Mouse (Mus musculus): ENCODE data around the gene Smg5. TPM values are rescaled to one million over a fixed set of nuclear protein-coding genes. Genes with fewer than 3 reads are reported as not detected.

The Smg5 gene
- total RNA-seq, 4 experiments from 2014 or later, result 48.2 to 66.6 (median 55.9) TPM

GRCm38 (mm10) chr3:88395742-88396141 is 59.7 kb downstream of the Smg5 start:
- no peak for DNase-seq

GRCm38 (mm10) chr3:88398666-88399065 is 62.6 kb downstream of the Smg5 start:
- DNase-seq, result no peak

- no peak for DNase-seq
Observed at GRCm38 (mm10) chr3:88403522-88404230, 67.6 kb downstream of the Smg5 start.

GRCm38 (mm10) chr3:88407090-88407489 is 71.0 kb downstream of the Smg5 start:
- peak; percentile 61 for DNase-seq

GRCm38 (mm10) chr3:88407529-88407928 is 71.5 kb downstream of the Smg5 start:
- DNase-seq, result no peak

- no peak for DNase-seq
Observed at GRCm38 (mm10) chr3:88408953-88409352, 72.9 kb downstream of the Smg5 start.

- DNase-seq, result peak; percentile 92
Observed at GRCm38 (mm10) chr3:88409741-88410644, 73.9 kb downstream of the Smg5 start, which contains the start of gene Pmf1. Gene Pmf1, minus strand, starts transcription at chr3:88410331.

GRCm38 (mm10) chr3:88410645-88411031 is 74.6 kb downstream of the Smg5 start:
- DNase-seq, result no peak

- DNase-seq, result peak; percentile 66
Observed at GRCm38 (mm10) chr3:88411681-88412080, 75.6 kb downstream of the Smg5 start.

Other genes starting within 250 kb of the Smg5 start
- 100 to 1,000 TPM in 1 of 4 experiments, 10 to 100 TPM in 3; 82.0 to 111 (median 89.0) TPM for gene Mef2d, start 193.9 kb upstream of the Smg5 start, total RNA-seq (2022)
- 10 to 100 TPM; 12.0 to 27.5 (median 17.3) TPM for gene Rhbg, start 81.6 kb upstream of the Smg5 start, total RNA-seq (2022)
- 1 to 10 TPM; 1.3 to 3.1 (median 2.3) TPM for gene Gm38392, start 49.0 kb upstream of the Smg5 start, total RNA-seq (2022)
- gene Tsacc, start 39.3 kb upstream of the Smg5 start, total RNA-seq (2022), result 1 to 10 TPM; 6.2 to 9.3 (median 8.2) TPM
- gene Cct3, start 39.1 kb upstream of the Smg5 start, total RNA-seq (2022), result 100 to 1,000 TPM; 250 to 360 (median 279) TPM
- gene Glmp, start 11.2 kb upstream of the Smg5 start, total RNA-seq (2022), result 100 to 1,000 TPM; 233 to 293 (median 254) TPM
- gene Tmem79, start 112 bp upstream of the Smg5 start, total RNA-seq (2022), result 1 to 10 TPM; 4.4 to 7.1 (median 5.9) TPM
- 1 to 10 TPM; 4.1 to 6.9 (median 5.4) TPM for gene Paqr6, start 28.3 kb downstream of the Smg5 start, total RNA-seq (2022)
- gene Bglap3, start 36.5 kb downstream of the Smg5 start, total RNA-seq (2022), result 1 to 10 TPM in 2 of 4 experiments, under 1 TPM in 1, not detected in 1; 0.89 to 1.9 (median 1.3) TPM
- 1 to 10 TPM in 1 of 4 experiments, not detected in 3; 2.1 TPM for gene Bglap2, start 42.4 kb downstream of the Smg5 start, total RNA-seq (2022)
- gene Bglap, start 48.2 kb downstream of the Smg5 start, total RNA-seq (2022), result 1 to 10 TPM in 2 of 4 experiments, under 1 TPM in 2; 0.77 to 7.8 (median 2.5) TPM
- gene Pmf1, start 74.1 kb downstream of the Smg5 start, total RNA-seq (2022), result 10 to 100 TPM; 31.5 to 46.9 (median 34.3) TPM
- gene Slc25a44, start 88.9 kb downstream of the Smg5 start, total RNA-seq (2022), result 10 to 100 TPM; 44.3 to 50.8 (median 47.0) TPM
- gene Sema4a, start 124.9 kb downstream of the Smg5 start, total RNA-seq (2022), result 10 to 100 TPM; 12.2 to 14.0 (median 12.5) TPM
- 100 to 1,000 TPM in 3 of 4 experiments, 10 to 100 TPM in 1; 88.2 to 134 (median 124) TPM for gene Lmna, start 173.7 kb downstream of the Smg5 start, total RNA-seq (2022)
- 1 to 10 TPM; 2.8 to 4.3 (median 3.9) TPM for gene Mex3a, start 196.1 kb downstream of the Smg5 start, total RNA-seq (2022)
- gene Rab25, start 212.0 kb downstream of the Smg5 start, total RNA-seq (2022), result not detected
- gene Lamtor2, start 216.8 kb downstream of the Smg5 start, total RNA-seq (2022), result 100 to 1,000 TPM; 138 to 164 (median 144) TPM
- 10 to 100 TPM; 64.1 to 81.3 (median 66.7) TPM for gene Ubqln4, start 217.5 kb downstream of the Smg5 start, total RNA-seq (2022)
- 100 to 1,000 TPM; 139 to 217 (median 172) TPM for gene Ssr2, start 239.6 kb downstream of the Smg5 start, total RNA-seq (2022)

All from adrenal gland, adult 8-10 months (tissue).